Mouse (Mus musculus) liver, adult 2 months (tissue): ENCODE measurements around the gene Zfp451. TPM values are rescaled to one million over a fixed set of nuclear protein-coding genes. Genes with fewer than 3 reads are reported as not detected.

Experiments used
- DNase-seq: peaks from one replicate; pipeline ENCODE4 v3.0.0-alpha.2; 2011; ENCODE audit warnings: low read depth, low spot score; ENCODE audit errors: extremely low read depth
- H3K27ac ChIP-seq: fragments of 200-500 bp; replicated peaks from 2 replicates; pipeline ENCODE4 v1.5.1; 2012; ENCODE audit warnings: low read depth, mild to moderate bottlenecking, control low read depth, inconsistent platforms, low read length; ENCODE audit not compliant: insufficient read depth
- H3K27me3 ChIP-seq: fragments of 200-500 bp; 2 replicates; pipeline ENCODE4 v1.6.1; 2012; ENCODE audit warnings: mild to moderate bottlenecking, moderate library complexity, low read length, inconsistent platforms; ENCODE audit not compliant: control insufficient read depth, insufficient read depth
- H3K36me3 ChIP-seq: fragments of 200-500 bp; 2 replicates; pipeline ENCODE4 v1.6.1; 2012; ENCODE audit warnings: low read length, inconsistent platforms; ENCODE audit not compliant: control insufficient read depth, insufficient read depth
- H3K4me1 ChIP-seq: fragments of 200-500 bp; 2 replicates; pipeline ENCODE4 v1.6.1; 2011; ENCODE audit warnings: low read length; ENCODE audit not compliant: control insufficient read depth, insufficient read depth
- H3K4me3 ChIP-seq: fragments of 200-500 bp; 2 replicates; pipeline ENCODE4 v1.5.1; 2011; ENCODE audit warnings: low read depth, mild to moderate bottlenecking, control low read depth, low read length, moderate library complexity; ENCODE audit not compliant: insufficient read depth
- H3K79me2 ChIP-seq: fragments of 200-500 bp; 2 replicates; pipeline ENCODE4 v1.6.1; 2012; ENCODE audit warnings: inconsistent platforms, mild to moderate bottlenecking, low read length, moderate library complexity; ENCODE audit not compliant: control insufficient read depth, insufficient read depth
- H3K9ac ChIP-seq: fragments of 200-500 bp; 2 replicates; pipeline ENCODE4 v1.6.1; 2012; ENCODE audit warnings: low read depth, mild to moderate bottlenecking, control low read depth, inconsistent platforms, low read length
- CTCF ChIP-seq: fragments of 200-500 bp; IDR thresholded peaks from 2 replicates; pipeline ENCODE4 v1.5.1; 2011; ENCODE audit warnings: low read depth, low read length, control low read depth
- POLR2A ChIP-seq: fragments of 200-500 bp; IDR thresholded peaks from 2 replicates; pipeline ENCODE4 v1.6.1; 2011; ENCODE audit warnings: low read length, control low read depth; ENCODE audit not compliant: insufficient read depth; ENCODE audit errors: extremely low read depth
- WGBS: fragments of 180-500 bp; shearing (Covaris S2); methylation state at CpG from one replicate; pipeline ENCODE4 v1.1.7; 2018; 5-methylcytosine and 5-hydroxymethylcytosine counted together
- polyA plus RNA-seq: library from polyadenylated mRNA; depleted of rRNA; stranded (reverse); fragments of >200 nt; gene quantifications from 2 replicates; pipeline ENCODE4 v1.2.3, GENCODE M21; 2012
- total RNA-seq: library from RNA; depleted of rRNA; stranded (reverse); fragments of >200 nt; gene quantifications from 2 replicates; pipeline ENCODE4 v1.2.3, GENCODE M21; 2014

The Zfp451 gene
- total and polyA plus RNA-seq, 2 experiments: 2.2 to 10.4 TPM

GRCm38 (mm10) chr1:33813495-33813867 is 914 bp downstream of the Zfp451 start:
- peak overlapping the region; percentile 99 for H3K9ac ChIP-seq
- H3K4me1 ChIP-seq: peaks cover 8% of the 10 kb centered on the region
- H3K4me3 ChIP-seq: peak overlapping the region; percentile 100
- 17% methylated on average over 11 of the region's 11 CpGs for WGBS
- DNase-seq: no peak
- no peak overlapping the region for H3K27ac ChIP-seq
- H3K36me3 ChIP-seq: peaks cover 4% of the 10 kb centered on the region
- no peaks in the 10 kb centered on the region for H3K27me3 ChIP-seq
- H3K79me2 ChIP-seq: peaks cover 22% of the 10 kb centered on the region
- TF ChIP-seq CTCF (no peak), POLR2A (no peak)

GRCm38 (mm10) chr1:33803323-33803722 is 11.1 kb downstream of the Zfp451 start:
- no peaks in the 10 kb centered on the region for H3K4me1 ChIP-seq
- H3K36me3 ChIP-seq: peaks cover 42% of the 10 kb centered on the region
- TF ChIP-seq CTCF (no peak), POLR2A (no peak)
- 90% methylated on average over 2 of the region's 2 CpGs for WGBS
- no peaks in the 10 kb centered on the region for H3K27me3 ChIP-seq
- H3K9ac ChIP-seq: no peak overlapping the region
- H3K4me3 ChIP-seq: no peak overlapping the region
- H3K27ac ChIP-seq: no peak overlapping the region
- DNase-seq: no peak
- H3K79me2 ChIP-seq: no peaks in the 10 kb centered on the region; the same call in 1 of the 2 replicates

GRCm38 (mm10) chr1:33799620-33800019 is 14.8 kb downstream of the Zfp451 start:
- Histone ChIP-seq H3K9ac (no peak overlapping the region), H3K79me2 (no peaks in the 10 kb centered on the region; the same call in 1 of the 2 replicates), H3K36me3 (peaks cover 32% of the 10 kb centered on the region), H3K4me1 (no peaks in the 10 kb centered on the region), H3K27ac (no peak overlapping the region), H3K4me3 (no peak overlapping the region), H3K27me3 (no peaks in the 10 kb centered on the region)
- TF ChIP-seq CTCF: no peak
- TF ChIP-seq POLR2A: no peak
- whole genome bisulfite sequencing: 88% methylated on average over 3 of the region's 3 CpGs
- no peak for DNase-seq

- Histone ChIP-seq H3K4me3 (no peak overlapping the region), H3K27me3 (no peaks in the 10 kb centered on the region), H3K36me3 (no peaks in the 10 kb centered on the region), H3K27ac (no peak overlapping the region), H3K4me1 (no peaks in the 10 kb centered on the region), H3K9ac (no peak overlapping the region), H3K79me2 (peaks cover 8% of the 10 kb centered on the region; the same call in 1 of the 2 replicates)
- 66% methylated on average over 3 of the region's 3 CpGs for WGBS
- no peak for TF ChIP-seq CTCF
- TF ChIP-seq POLR2A: no peak
- DNase-seq: no peak
Measured at GRCm38 (mm10) chr1:33788493-33788892, 25.9 kb downstream of the Zfp451 start.

GRCm38 (mm10) chr1:33788072-33788471 is 26.3 kb downstream of the Zfp451 start:
- no peak overlapping the region for H3K9ac ChIP-seq
- H3K79me2 ChIP-seq: peaks cover 5% of the 10 kb centered on the region; the same call in 1 of the 2 replicates
- no peak overlapping the region for H3K4me3 ChIP-seq
- no peaks in the 10 kb centered on the region for H3K27me3 ChIP-seq
- H3K36me3 ChIP-seq: no peaks in the 10 kb centered on the region
- H3K27ac ChIP-seq: no peak overlapping the region
- no peak for DNase-seq
- WGBS: 84% methylated on average over 5 of the region's 5 CpGs
- H3K4me1 ChIP-seq: no peaks in the 10 kb centered on the region
- TF ChIP-seq POLR2A (no peak), CTCF (no peak)

DNA sequence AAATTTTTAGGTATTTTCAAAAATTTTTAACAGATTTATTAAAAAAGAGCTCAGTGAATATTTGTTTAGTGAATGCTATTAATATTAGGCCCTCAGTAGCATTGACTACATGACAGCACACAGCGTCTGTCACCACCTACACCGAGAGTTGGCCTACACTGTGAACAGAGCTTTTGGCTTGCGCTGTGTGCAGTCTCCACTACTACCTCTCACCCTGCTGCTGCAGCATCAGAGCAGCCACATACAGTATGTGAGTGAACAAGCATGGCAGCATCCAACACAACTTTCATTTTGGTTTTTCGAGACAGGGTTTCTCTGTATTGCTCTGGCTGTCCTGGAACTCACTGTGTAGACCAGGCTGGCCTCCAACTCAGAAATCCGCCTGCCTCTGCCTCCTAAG is 29.8 kb downstream of the Zfp451 start:
- no peak overlapping the region for H3K9ac ChIP-seq
- DNase-seq: no peak
- TF ChIP-seq POLR2A: no peak
- H3K27ac ChIP-seq: no peak overlapping the region
- WGBS: 97% methylated on average over 5 of the region's 5 CpGs
- peaks cover 4% of the 10 kb centered on the region for H3K36me3 ChIP-seq
- H3K4me3 ChIP-seq: no peak overlapping the region
- no peaks in the 10 kb centered on the region for H3K4me1 ChIP-seq
- H3K79me2 ChIP-seq: peaks cover 5% of the 10 kb centered on the region; the same call in 1 of the 2 replicates
- no peaks in the 10 kb centered on the region for H3K27me3 ChIP-seq
